Mouse (Mus musculus): Measurements from ENCODE around the gene Hist1h1c.
"Not testable (repeated sequence)": the region's sequence is repeated elsewhere in the genome, so short reads cannot be mapped to it uniquely, and the experiment has no call there.

Gene Hist1h1c

DNA sequence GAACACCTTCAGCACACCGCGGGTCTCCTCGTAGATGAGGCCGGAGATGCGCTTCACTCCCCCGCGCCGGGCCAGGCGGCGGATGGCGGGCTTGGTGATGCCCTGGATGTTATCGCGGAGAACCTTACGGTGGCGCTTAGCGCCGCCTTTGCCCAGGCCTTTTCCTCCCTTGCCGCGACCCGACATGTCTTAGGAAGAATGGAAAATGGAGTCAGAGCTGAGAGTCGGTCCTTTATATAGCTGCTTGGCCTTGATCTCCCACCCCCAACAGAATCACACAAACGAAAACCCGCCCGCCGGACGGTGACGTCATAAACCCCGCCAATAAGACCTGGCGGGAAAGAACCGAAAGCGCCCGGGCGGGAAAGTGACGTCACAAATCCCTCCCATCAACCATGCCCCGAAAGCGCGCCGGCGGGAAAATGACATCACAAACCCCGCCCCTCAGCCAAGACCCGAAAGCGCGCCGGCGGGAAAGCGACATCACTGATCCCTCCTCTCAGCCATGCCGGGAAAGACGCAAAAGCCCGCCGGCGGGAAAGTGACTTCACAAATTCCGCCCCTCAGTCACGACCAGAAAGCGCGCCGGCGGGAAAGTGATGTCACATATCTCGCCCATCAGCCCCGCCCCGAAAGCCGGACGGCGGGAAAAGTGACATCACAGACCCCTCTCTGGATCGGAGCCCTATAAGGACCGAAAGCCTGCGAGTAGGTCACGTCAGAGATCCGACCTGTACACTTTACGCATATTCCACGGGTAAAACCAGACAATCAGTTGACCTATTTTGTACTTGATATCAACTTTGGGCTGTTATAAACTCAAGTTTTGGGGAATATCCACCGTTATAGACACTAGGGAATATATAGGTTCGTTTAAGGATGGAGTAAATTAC, 22.6 kb downstream of the Hist1h1c start, which contains the start of gene Hist1h4a:
Gene Hist1h4a, minus strand, starts transcription at position 259 of the 893 bp plus-strand sequence.
- DNase-seq (ENCODE audit: low spot score): peak; percentile 98

DNA sequence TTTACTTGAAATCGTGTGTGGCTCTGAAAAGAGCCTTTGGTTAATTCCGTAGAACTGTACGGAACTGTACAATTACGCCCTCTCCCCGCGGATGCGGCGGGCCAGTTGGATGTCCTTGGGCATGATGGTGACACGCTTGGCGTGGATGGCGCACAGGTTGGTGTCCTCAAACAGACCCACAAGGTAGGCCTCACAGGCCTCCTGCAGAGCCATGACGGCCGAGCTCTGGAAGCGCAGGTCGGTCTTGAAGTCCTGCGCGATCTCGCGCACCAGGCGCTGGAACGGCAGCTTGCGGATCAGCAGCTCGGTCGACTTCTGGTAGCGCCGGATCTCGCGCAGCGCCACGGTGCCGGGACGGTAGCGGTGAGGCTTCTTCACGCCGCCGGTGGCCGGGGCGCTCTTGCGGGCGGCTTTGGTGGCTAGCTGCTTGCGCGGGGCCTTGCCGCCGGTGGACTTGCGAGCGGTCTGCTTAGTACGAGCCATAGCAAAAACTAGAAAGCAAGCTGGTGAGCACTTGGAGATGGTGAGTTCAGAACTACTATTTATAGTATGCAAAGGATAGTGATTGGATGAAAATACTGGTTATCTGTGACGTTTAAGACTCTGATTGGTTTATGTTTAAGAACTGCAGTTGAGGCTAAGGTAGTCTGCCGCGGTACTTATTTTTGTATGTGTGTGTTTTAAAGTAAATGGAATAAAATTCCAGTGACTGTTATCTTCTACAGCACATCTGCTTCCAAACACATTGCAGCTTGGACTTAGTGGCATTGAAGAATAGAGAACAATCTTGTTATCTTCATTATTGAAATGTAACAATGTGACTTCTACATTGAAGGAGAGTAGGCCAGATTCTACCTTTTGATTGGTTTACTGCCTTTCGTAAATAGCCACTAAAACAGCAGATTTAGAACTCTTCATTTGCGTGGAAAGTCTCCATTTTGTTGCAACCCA, 23.5 kb downstream of the Hist1h1c start, which contains the start of gene Hist1h3a:
Gene Hist1h3a, minus strand, starts transcription at position 516 of the 951 bp plus-strand sequence.
- peak; percentile 84 for DNase-seq (ENCODE audit: low spot score)

DNA sequence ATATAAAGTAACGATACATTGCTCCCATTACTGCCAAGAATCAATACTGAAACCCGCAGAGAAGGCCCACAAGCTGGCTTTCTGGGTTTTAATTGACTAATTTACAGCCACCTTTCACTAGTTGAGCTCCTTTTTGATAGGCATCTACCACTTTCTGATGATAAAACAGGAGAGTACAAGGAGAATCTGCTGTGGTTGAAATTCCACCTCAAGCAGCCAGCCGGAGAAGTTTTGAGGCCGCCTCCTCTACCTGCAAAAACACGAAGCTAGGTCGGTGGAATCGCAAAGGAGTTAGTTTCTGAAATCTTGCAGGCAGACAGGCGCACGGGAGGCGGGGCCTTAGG, 24.6 kb downstream of the Hist1h1c start:
- no peak for DNase-seq (ENCODE audit: low spot score)

DNA sequence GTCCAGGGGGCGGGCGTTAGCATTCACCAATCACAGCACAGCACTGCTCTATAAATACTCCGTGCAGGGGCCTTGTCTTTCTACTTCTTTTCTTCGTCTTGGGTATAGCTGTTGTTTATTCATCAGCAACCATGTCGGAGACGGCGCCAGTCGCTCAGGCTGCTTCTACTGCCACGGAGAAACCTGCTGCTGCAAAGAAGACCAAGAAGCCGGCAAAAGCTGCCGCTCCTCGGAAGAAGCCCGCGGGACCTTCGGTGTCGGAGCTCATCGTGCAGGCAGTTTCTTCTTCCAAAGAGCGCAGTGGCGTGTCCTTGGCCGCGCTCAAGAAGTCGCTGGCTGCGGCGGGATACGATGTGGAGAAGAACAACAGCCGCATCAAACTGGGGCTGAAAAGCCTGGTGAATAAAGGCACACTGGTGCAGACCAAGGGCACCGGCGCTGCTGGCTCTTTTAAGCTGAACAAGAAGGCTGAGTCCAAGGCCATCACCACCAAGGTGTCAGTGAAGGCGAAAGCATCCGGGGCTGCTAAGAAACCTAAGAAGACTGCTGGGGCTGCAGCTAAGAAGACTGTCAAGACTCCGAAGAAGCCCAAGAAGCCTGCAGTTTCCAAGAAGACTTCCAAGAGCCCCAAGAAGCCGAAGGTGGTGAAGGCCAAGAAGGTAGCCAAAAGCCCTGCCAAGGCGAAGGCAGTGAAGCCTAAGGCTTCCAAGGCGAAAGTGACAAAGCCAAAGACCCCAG, 25.1 kb downstream of the Hist1h1c start, which contains the start of gene Hist1h1a:
Gene Hist1h1a, plus strand, starts transcription at position 81 of the 738 bp plus-strand sequence.
- peak; percentile 89 for DNase-seq (ENCODE audit: low spot score)

DNA sequence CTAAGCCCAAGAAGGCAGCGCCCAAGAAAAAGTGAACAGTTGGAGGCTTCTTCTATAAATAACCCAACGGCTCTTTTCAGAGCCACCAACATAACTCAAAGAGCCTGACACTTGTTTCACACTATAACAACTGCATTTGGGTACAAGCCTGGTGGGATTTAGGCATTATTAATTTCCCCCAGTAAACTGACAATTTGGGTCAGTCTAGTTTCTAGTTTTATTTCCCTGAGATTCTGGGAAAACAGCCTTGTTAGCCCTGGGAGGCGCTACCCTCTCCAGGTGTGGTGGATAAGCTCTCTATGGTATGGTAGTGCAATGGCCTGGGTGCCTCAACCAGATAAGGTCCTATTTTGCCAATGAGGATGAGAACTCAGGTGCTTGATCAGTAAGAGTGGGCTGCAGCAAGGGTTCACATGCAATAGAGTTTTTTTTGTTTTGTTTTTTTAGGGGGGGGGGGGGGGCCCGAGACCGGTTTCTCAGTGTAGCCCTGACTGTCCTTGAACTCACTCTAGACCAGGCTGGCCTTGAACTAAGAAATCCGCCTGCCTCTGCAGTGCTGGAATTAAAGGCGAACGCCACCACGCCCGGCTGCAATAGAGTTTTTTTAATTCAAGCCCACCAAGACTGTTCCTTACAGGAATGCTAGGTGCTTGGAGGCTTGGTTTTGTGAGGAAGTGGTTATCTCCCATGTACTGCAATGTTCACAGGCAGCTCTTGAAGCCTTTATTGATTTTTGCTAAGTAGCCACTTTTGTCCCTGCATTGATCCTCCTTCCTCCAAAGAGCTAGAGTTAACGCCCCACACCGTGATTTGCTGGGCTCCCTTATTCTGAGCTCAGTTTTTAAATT, 25.9 kb downstream of the Hist1h1c start:
- no peak for DNase-seq (ENCODE audit: low spot score)

DNA sequence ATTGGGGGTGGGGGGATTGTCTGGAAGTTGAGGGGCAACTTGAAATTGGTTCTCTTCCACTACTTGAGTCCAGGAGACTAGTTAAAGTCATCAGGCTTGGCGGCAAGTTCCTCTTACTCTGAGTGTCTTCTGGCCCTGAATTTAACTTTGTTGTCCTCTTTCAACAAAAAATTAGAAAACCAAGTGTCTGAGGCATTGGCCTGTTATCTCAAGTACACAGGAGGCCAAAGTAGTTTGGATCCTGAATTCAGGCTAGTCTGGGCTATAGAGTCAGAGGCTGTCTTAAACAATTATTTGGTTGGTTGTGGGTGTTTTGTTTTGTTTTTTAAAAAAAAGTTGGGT, 26.5 kb downstream of the Hist1h1c start:
- no peak for DNase-seq (ENCODE audit: low spot score)

DNA sequence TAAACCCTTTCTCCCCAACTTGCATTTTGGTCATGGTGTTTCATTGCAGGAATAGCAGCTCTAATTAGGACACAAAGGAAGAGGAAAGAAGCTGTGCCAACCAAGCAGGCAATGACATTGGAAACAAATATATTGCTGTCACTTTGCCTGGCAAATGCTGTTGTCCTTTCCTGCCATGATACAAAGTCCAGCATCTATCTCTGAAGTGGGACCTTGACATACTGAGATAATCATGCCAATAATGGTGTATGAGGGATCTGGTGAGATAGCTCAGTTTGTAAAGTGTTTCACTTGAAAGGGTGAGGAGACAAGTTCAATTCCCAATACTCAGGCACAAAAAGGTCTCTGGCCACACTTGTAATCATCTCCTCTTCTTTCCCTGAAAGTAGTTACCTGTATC, 28.2 kb downstream of the Hist1h1c start:
- no peak for DNase-seq (ENCODE audit: low spot score)

DNA sequence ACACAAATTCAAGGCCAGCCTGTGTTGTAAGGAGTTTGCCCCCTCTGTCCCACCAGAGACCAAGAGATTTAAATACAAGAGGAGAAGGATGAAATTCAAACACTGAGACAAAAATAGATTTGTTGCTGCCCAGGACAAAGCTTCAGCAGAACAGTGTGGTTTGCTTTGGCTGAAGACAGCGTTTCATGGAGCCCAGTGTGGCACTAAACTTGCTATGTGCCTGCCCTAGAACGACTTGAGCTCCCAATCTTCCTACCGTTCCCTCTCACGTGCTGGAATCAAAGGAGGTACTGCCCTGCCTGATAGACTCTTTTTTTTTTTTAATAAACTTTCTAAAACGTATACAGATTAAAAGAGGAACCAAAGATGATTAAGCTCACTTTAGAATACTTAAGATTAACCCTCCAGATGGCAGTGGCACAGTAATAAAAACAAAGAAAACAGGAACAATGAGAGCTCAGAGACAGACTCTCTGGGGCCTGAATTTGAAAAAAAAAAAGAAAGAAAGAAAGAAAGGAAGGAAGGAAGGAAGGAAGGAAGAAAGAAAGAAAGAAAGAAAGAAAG, 30.3 kb downstream of the Hist1h1c start:
- no peak for DNase-seq (ENCODE audit: low spot score)

DNA sequence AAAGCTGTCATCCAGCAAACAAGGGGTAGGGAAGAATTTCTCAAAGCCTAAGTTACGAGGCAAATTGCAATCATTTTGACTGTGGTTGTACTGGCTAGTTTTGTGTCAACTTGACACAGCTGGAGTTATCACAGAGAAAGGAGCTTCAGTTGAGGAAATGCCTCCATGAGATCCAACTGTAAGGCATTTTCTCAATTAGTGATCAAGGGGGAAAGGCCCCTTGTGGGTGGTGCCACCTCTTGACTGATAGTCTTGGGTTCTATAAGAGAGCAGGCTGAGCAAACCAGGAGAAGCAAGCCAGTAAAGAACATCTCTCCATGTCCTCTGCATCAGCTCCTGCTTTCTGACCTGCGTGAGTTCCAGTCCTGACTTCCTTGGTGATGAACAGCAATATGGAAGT, 31.0 kb downstream of the Hist1h1c start, which contains the start of gene Trim38:
Gene Trim38, plus strand, starts transcription at position 301 of the 400 bp plus-strand sequence.
- DNase-seq (ENCODE audit: low spot score): not testable (repeated sequence)

DNA sequence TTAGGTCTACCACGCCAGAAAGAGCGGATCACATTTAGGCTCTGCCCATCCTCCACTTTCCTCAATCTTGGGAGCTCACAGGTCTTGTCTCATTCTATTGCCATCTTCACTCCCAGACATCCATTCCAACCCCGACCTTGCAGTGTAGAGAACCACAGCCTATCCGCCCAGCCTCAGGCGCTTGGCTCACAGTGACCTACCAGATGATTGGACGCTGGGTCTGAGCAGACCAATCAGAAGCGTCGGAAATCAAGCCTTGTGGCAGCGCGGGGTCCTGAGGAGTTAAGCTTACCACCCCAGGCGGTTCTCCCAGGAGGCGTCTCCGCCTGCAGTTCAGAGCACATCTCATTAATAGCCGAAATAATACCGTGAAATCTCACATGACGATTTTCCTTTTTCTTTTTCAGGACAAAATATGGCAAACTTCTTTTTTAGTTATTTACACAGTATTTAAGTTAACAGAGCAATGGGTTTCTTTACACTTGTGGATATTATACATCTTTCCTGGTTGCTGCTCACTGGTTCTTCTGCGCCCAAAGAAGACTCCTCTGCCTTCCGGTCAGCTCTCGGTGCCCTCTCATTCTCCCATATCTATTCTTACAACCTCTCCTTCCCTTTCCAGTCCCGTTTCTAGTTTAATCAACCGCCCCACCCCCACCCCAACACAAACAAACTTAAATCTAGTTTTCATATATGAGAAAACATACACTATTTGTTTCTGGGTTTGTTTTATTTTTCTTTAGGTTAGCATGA, 34.1 kb downstream of the Hist1h1c start:
- DNase-seq (ENCODE audit: low spot score): no peak

DNA sequence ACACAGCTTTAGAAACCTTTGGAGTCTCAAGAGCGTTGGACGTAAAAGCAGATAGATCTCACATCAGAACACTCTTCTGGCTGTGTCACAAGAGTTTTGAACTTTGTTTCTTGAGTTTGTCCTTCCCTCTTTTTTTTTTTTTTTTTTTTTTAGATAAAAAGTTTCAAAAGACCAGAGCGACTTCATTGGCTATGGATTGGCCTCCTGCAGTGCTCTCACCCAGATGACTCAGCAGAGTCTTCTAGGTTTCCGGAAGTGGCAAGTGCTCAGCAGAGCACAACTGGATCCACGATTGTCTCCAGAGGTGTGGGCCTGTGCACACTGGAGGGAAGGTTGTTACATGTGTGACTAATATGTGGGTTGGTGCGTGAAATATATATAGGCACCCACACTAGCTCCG, 39.7 kb downstream of the Hist1h1c start:
- no peak for DNase-seq (ENCODE audit: low spot score)

DNA sequence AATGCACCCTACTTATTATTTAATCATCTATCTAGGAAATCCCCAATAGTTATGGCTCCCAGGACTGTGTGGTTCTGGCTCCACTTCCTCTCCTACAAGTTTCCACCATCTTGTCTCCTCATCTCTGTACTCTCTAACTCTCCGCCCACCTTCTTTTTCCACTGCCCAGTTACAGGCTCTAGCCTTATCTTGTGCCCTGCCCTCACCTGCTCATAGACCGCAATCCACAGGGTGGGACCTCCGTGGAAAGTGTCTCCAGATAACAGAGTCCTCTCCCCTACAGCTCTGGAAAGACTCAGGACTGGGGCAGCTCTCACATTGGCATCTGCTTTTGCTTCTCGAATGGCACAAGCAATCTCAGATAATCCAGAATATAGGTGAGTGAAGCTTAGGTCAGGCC, 40.4 kb downstream of the Hist1h1c start:
- DNase-seq (ENCODE audit: low spot score): no peak
